In the genomic region with DNA sequence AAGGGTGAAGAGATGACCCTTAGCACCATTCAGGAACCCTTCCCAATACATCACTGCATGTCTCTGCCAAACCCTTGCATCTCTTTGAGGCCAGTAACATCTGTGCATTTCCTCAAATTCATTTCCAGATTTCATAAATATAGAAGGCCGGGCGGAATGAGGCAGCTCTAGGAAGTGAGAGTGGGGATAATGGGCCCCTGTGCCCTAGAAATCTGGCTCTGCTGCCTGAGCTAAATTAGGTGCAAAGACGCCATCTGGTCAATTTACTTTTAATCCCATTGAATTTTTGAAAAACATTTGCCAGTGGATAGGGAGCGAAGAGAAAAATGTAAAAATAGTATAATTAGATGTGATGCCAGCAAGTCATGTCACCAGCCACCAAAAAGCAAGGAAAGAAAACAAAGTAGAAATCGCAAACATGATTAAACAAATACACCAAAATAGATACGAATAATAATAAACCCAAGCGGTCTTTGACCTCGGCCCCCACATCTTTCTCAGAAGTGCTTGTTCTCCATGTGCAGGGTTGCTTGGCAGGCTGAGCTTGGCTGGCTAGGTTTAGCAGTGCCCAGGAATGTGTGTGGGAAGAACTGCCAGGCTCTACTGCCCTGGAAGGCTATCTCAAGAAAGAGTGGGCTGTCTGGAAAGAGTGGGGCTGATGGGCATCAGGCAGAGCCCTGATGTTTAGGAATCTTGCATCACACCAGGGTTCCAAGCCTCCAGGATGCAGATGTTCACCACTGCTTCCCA, we compare ENCODE assay signal across 13 mouse cellular contexts.
A peak's percentile ranks its signal among the peaks of the same experiment; 100 is the strongest.
DNase-seq lines count a peak whose midpoint lies in the region; ATAC-seq and TF ChIP-seq lines count a peak whose summit lies in the region.
"Had no signal": no experiment of that assay in that cellular context is flagged by ENCODE, and none has a peak within 500 bp of the region (broad histone marks: within the 10 kb centered on the region; RNA-seq: fewer than 3 reads in every experiment).

No protein-coding gene starts in this region.

- H3K79me2 ChIP-seq in liver, adult 2 months (ENCODE audit: control insufficient read depth, insufficient read depth, low read length), result no peaks in the 10 kb centered on the region

- 70% methylated on average over 8 of the region's 8 CpGs for WGBS in liver, adult 2 months
- WGBS in liver, embryonic 11.5 days, result 79% methylated on average over 8 of the region's 8 CpGs
- WGBS in midbrain, embryonic 15.5 days, result 73% methylated on average over 8 of the region's 8 CpGs

- no peaks in the 10 kb centered on the region for H3K27me3 ChIP-seq in liver, adult 2 months (ENCODE audit: control insufficient read depth, insufficient read depth, low read length)
- H3K27me3 ChIP-seq in liver, embryonic 11.5 days (replicated peaks; ENCODE audit: control insufficient read depth, insufficient read depth, low read length), result no peaks in the 10 kb centered on the region
- H3K27me3 ChIP-seq in midbrain, embryonic 15.5 days (replicated peaks), result no peaks in the 10 kb centered on the region
- H3K27me3 ChIP-seq: neural tube, embryonic 12.5 days had no signal

- H3K4me3 ChIP-seq in liver, adult 2 months (ENCODE audit: insufficient read depth, low read depth, low read length), result no peak overlapping the region
- H3K4me3 ChIP-seq in liver, embryonic 11.5 days (ENCODE audit: low read depth, low read length), result no peak overlapping the region
- no peak overlapping the region for H3K4me3 ChIP-seq in midbrain, embryonic 15.5 days
- H3K4me3 ChIP-seq: neural tube, embryonic 12.5 days had no signal

- H3K9me3 ChIP-seq in liver, embryonic 11.5 days (ENCODE audit: control insufficient read depth, low read length), result no peaks in the 10 kb centered on the region
- no peaks in the 10 kb centered on the region for H3K9me3 ChIP-seq in midbrain, embryonic 15.5 days
- H3K9me3 ChIP-seq: neural tube, embryonic 12.5 days had no signal

- H3K4me1 ChIP-seq in liver, adult 2 months (ENCODE audit: control insufficient read depth, insufficient read depth, low read length), result no peaks in the 10 kb centered on the region
- no peaks in the 10 kb centered on the region for H3K4me1 ChIP-seq in liver, embryonic 11.5 days (replicated peaks; ENCODE audit: control insufficient read depth, insufficient read depth, low read length)
- no peaks in the 10 kb centered on the region for H3K4me1 ChIP-seq in midbrain, embryonic 15.5 days
- H3K4me1 ChIP-seq: neural tube, embryonic 12.5 days had no signal

- no peaks in the 10 kb centered on the region for H3K36me3 ChIP-seq in liver, adult 2 months (ENCODE audit: control insufficient read depth, insufficient read depth, low read length)
- no peaks in the 10 kb centered on the region for H3K36me3 ChIP-seq in liver, embryonic 11.5 days (ENCODE audit: control insufficient read depth, insufficient read depth, low read length)
- no peaks in the 10 kb centered on the region for H3K36me3 ChIP-seq in midbrain, embryonic 15.5 days (replicated peaks)
- H3K36me3 ChIP-seq: neural tube, embryonic 12.5 days had no signal

- no peak for ATAC-seq in liver, embryonic 11.5 days (replicated peaks; ENCODE audit: low FRiP score)
- no peak for ATAC-seq in midbrain, embryonic 15.5 days (replicated peaks)

- no peak overlapping the region for H3K9ac ChIP-seq in liver, adult 2 months (ENCODE audit: low read depth, low read length)
- H3K9ac ChIP-seq in liver, embryonic 11.5 days (ENCODE audit: low read depth, low read length), result no peak overlapping the region
- H3K9ac ChIP-seq in midbrain, embryonic 15.5 days, result no peak overlapping the region
- H3K9ac ChIP-seq: hindbrain, embryonic 14.5 days; neural tube, embryonic 12.5 days had no signal

- no peak for TF ChIP-seq CTCF in liver, adult 2 months (IDR thresholded peaks at IDR 0.05; ENCODE audit: low read depth, low read length)

- no peak overlapping the region for H3K4me2 ChIP-seq in liver, embryonic 11.5 days
- H3K4me2 ChIP-seq in midbrain, embryonic 15.5 days, result no peak overlapping the region
- H3K4me2 ChIP-seq: hindbrain, embryonic 14.5 days; neural tube, embryonic 12.5 days had no signal

- peak overlapping the region; percentile 21; the same call in 1 of the 2 replicates for H3K27ac ChIP-seq in liver, adult 2 months (replicated peaks; ENCODE audit: insufficient read depth, low read depth, low read length)
- no peak overlapping the region for H3K27ac ChIP-seq in liver, embryonic 11.5 days (ENCODE audit: low read depth, low read length)
- H3K27ac ChIP-seq in midbrain, embryonic 15.5 days, result no peak overlapping the region
- H3K27ac ChIP-seq: hindbrain, embryonic 14.5 days; neural tube, embryonic 12.5 days had no signal

- TF ChIP-seq POLR2A in liver, adult 2 months (IDR thresholded peaks at IDR 0.05; ENCODE audit: extremely low read depth, insufficient read depth, low read length), result no peak

- peak; percentile 8 for DNase-seq in cerebellum, adult 11 months
- no peak for DNase-seq in cerebellum, postnatal 4 days (ENCODE audit: low spot score in 2 of 2)
- peak; percentile 10 for DNase-seq in liver, adult 2 months (ENCODE audit: extremely low read depth, low read depth, low spot score)
- DNase-seq in liver, embryonic 11.5 days (ENCODE audit: low spot score), result no peak
- DNase-seq in heart, adult 9 months (ENCODE audit: low spot score in 2 of 2), result peak; percentile 41 to 44
- DNase-seq in lung, postnatal 25 days (ENCODE audit: low spot score), result peak; percentile 14
- DNase-seq in ovary, postnatal 36 days (ENCODE audit: low spot score), result no peak
- DNase-seq: gastrocnemius, postnatal 25 days; kidney, postnatal 10 days; right cerebral cortex, postnatal 4 days had no signal

Comparison
In these comparisons a context has a peak if more than half of its experiments do, and no peak if none do; other contexts are left out.
1. DNase-seq: peak in cerebellum, adult 11 months (single experiment), liver, adult 2 months (single experiment), heart, adult 9 months (2 of 2) and lung, postnatal 25 days (single experiment); none in cerebellum, postnatal 4 days (0 of 2), liver, embryonic 11.5 days (single experiment) and ovary, postnatal 36 days (single experiment).